Mouse (Mus musculus) adrenal gland, adult 18-20 months (tissue): ENCODE data around the gene Ms4a12. TPM values are rescaled to one million over a fixed set of nuclear protein-coding genes. Genes with fewer than 3 reads are reported as not detected.
"Not testable (repeated sequence)": the region's sequence is repeated elsewhere in the genome, so short reads cannot be mapped to it uniquely, and the experiment has no call there.

Experiments
- DNase-seq, 2 experiments: peaks; one replicate each; pipeline ENCODE4 v3.0.0; 2021 to 2022; ENCODE audit warnings: low spot score in 2 of 2
- long read RNA-seq, 2 experiments: library from polyadenylated mRNA; stranded (forward); transcript quantifications; one replicate each; pipeline ENCODE4 v2.0.0; 2021
- total RNA-seq, 2 experiments: library from RNA; stranded (reverse); gene quantifications; 1 replicate in 1 of 2; 2 replicates in 1 of 2; pipeline ENCODE4 v1.2.3; 2021

Gene Ms4a12
- not detected for total RNA-seq
- long read RNA-seq, experiment 1, result 0 reads
- long read RNA-seq, experiment 2, result 0 reads

GRCm38 (mm10) chr19:11232348-11232747 lies at the start of gene Ms4a12:
Gene Ms4a12 (minus strand): TSS chr19:11232448.
- DNase-seq, result no peak

GRCm38 (mm10) chr19:11280223-11280622 lies 48.0 kb upstream of the Ms4a12 start:
- DNase-seq, result no peak

DNA sequence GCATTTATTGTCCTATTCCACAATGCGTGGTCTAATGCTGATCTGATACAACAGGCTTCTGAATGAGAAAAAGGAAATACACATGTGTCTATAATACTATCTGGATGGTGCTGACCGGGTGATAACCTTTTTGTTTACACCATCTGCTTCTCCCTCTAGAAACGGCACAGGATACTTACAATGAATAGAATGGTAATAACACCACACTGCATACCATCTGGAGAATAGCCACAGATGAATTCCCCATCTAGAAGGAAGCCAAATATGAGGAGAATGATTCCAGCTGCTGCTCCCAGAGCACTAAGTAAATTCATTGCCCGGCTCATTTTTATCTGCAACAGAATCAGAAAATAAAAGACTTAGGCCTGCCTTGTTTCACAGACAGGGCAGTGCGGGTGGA lies 44.2 kb upstream of the Ms4a12 start:
- no peak for DNase-seq

GRCm38 (mm10) chr19:11266956-11267355 lies 34.7 kb upstream of the Ms4a12 start:
- DNase-seq, result no peak

DNA sequence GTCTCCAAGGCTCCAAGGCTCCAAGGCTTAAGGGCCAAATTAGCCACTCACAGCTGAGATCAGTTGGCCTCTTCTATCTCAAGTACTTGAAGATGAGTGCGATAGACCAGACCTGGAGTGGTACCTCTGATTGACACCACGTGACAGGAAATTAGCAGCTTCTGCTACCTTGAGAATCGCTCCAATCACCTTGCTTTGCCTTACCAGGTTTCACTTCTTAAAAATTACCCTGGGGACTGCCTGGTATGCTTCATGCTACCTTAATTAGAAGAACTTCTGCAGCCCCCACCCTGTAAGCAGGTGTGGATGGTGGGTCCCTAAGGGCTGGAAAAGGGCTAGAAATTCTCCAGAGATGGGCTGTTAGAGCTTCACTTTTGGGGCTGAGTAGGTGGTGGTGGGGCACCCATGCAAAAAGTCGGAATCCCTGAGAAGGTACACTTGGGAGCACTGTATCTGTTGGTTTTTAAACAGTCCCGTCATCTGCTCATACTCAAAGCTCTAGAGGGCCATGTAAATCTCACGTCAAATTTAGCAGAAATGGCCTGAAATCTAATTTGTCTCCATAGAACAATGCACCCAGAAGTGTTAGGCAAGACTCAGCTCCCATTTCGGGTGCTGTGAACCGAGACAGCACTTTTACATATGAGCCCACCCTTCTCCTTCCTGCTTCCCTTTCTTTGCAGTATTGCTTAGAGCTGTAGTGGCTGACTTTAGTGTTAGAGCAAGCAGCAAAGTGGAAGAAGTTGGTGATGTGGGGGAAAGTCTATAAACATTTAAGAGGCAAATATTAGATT lies 34.0 kb upstream of the Ms4a12 start, which contains the start of gene Ms4a1:
Ms4a1 (minus strand) TSS at position 190 of the 794 bp plus-strand sequence.
- DNase-seq, result no peak

GRCm38 (mm10) chr19:11264602-11265185 lies 32.4 kb upstream of the Ms4a12 start:
- no peak for DNase-seq

DNA sequence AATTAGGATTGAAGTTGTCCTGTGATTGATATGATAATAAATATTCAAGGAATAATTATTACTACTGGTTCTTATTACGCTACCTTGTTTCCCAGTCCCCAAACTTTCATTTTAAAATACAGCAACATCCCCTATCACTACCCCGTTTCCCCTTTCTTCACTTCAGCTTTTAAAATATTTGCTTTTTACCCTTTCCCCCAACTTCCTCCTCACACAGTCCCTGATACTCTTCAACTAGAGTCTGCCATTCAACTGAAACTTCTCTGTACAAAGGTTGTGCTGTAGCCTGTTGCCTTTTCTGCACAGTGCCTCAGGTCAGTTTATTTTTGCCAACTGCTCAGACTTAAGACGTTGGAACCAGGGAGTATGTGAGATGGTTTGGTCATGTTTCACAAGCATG lies 31.3 kb upstream of the Ms4a12 start:
- DNase-seq, result no peak

- not testable (repeated sequence) for DNase-seq
These were observed 30.7 kb upstream of the Ms4a12 start for GRCm38 (mm10) chr19:11262932-11263331.

DNA sequence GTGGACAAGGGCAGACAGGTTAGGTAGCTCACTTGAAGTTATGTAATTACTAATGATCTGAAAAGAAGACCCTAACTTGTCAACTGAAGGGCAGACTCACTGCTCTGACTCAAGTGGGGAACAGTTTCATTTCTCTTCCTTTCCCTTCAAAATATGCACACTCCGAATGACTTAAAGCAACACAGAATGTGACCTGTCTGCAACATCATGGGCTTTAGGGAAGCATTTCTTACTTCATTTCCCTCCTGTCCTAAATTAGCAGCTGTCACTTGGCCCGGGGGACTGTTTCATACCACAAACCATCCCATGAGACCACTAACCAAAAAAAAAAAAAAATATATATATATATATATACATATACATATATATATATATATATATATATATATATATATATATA lies 29.3 kb upstream of the Ms4a12 start:
- DNase-seq, result no peak

- DNase-seq, result no peak
These were observed 12.0 kb upstream of the Ms4a12 start for GRCm38 (mm10) chr19:11244230-11244629.

GRCm38 (mm10) chr19:11242560-11242959 lies 10.3 kb upstream of the Ms4a12 start:
- DNase-seq, result no peak

GRCm38 (mm10) chr19:11235820-11236219 lies 3.6 kb upstream of the Ms4a12 start:
- DNase-seq, result no peak

- DNase-seq, result no peak
These were observed 2.9 kb upstream of the Ms4a12 start for GRCm38 (mm10) chr19:11234921-11235735.

DNA sequence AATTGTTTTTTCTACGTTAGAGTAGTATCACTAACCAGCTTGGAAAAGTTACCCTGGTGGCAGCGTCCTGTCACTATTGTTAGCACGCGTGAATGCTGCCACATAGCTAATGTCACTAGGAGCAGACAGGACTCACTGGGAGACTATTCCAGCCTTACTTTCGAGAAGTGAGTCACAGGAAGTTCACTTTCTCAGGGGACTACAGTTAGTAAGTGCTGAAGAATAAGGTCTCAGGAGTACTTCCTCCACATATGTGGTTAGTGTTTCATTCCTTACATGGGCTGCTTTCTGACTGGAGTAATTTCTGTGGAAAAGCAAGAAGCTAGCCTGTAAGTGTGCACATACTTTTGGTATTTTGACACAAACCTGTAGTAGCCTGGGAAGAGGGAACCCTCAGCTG lies 2.0 kb upstream of the Ms4a12 start:
- no peak for DNase-seq

- no peak for DNase-seq
These were observed 35.7 kb downstream of the Ms4a12 start, which contains the start of gene Ms4a13 for GRCm38 (mm10) chr19:11196546-11196945. Gene Ms4a13 (minus strand): TSS chr19:11196737.

DNA sequence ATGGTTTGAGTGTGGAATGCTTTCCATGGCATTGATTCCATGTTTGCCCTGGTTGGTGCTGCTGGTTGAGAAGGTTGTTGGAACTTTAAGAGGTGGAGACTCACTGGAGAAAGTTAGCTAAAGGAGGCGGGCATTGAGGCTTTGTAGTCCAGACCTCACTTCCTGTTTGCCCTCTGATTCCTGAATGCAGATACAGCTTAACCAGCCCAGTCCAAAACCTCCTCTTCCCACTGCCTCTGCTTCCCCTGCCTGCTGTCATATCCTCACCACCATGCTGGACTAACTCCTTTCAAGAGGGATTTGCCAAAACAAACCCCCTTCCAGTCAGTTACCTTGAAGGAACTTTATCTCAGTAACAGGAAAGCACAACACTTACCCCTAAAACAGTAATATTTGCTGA lies 39.7 kb downstream of the Ms4a12 start:
- DNase-seq, result no peak

GRCm38 (mm10) chr19:11184121-11184520 lies 48.1 kb downstream of the Ms4a12 start:
- peak; percentile 4 to 25 for DNase-seq

DNA sequence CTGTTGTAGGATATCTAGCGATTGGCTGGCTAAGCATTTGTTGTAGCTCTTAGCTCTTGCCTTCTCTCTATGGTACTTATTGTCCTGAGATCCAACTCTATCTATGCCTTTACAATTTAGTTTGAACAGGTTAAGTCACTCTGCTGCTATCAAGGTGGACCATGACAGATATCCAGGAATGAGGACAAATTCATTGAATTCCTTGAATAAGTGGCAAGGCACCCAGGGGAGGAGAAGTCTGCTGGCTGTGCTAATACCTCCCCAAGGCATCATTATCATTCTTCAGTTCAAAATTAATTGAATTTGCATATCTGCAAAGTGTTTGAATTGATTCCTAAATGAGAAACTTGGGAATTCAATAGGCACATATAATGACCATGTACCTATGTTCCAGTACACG lies 54.8 kb downstream of the Ms4a12 start:
- no peak for DNase-seq

GRCm38 (mm10) chr19:11165172-11165571 lies 67.1 kb downstream of the Ms4a12 start, which contains the start of gene 1700025F22Rik:
Gene 1700025F22Rik (minus strand): TSS chr19:11165320.
- peak in 1 of 2 experiments; percentile 22 for DNase-seq
